Mouse (Mus musculus) intestine, postnatal 0 days (tissue): Measurements from ENCODE around the gene Satb2. TPM values are rescaled to one million over a fixed set of nuclear protein-coding genes. Genes with fewer than 3 reads are reported as not detected.
"Not testable (repeated sequence)": the region's sequence is repeated elsewhere in the genome, so short reads cannot be mapped to it uniquely, and the experiment has no call there.

ENCODE experiments used
- ATAC-seq: fragments of 200-750 bp; cut with Nextera tagmentation; 2 replicates; pipeline ENCODE4 v1.8.0; 2017; ENCODE audit warnings: mild to moderate bottlenecking, moderate TSS enrichment, moderate library complexity
- H3K27ac ChIP-seq: fragments of 300-500 bp; sonication (generic); 2 replicates; pipeline ENCODE4 v1.5.1; 2014; ENCODE audit warnings: mild to moderate bottlenecking, low read depth, low read length, moderate library complexity
- H3K27me3 ChIP-seq: fragments of 300-500 bp; sonication (generic); replicated peaks from 2 replicates; pipeline ENCODE4 v1.6.1; 2014; ENCODE audit warnings: low read length, mixed read lengths; ENCODE audit not compliant: control insufficient read depth, insufficient read depth
- H3K36me3 ChIP-seq: fragments of 300-500 bp; sonication (generic); 2 replicates; pipeline ENCODE4 v1.6.1; 2014; ENCODE audit warnings: mild to moderate bottlenecking, moderate library complexity; ENCODE audit not compliant: control insufficient read depth, insufficient read depth
- H3K4me1 ChIP-seq: fragments of 300-500 bp; sonication (generic); replicated peaks from 2 replicates; pipeline ENCODE4 v1.6.1; 2014; ENCODE audit warnings: antibody characterized with exemption, low read length, mixed read lengths; ENCODE audit not compliant: control insufficient read depth, insufficient read depth
- H3K4me2 ChIP-seq: fragments of 300-500 bp; sonication (generic); replicated peaks from 2 replicates; pipeline ENCODE4 v1.6.1; 2014; ENCODE audit warnings: low read depth, mild to moderate bottlenecking, moderate library complexity
- H3K4me3 ChIP-seq: fragments of 300-500 bp; sonication (generic); 2 replicates; pipeline ENCODE4 v1.5.1; 2014; ENCODE audit warnings: low read depth, low read length
- H3K9ac ChIP-seq: fragments of 300-500 bp; sonication (generic); 2 replicates; pipeline ENCODE4 v1.6.1; 2014; ENCODE audit warnings: mild to moderate bottlenecking, low read depth, low read length
- H3K9me3 ChIP-seq: fragments of 300-500 bp; sonication (generic); 2 replicates; pipeline ENCODE4 v1.6.1; 2016; ENCODE audit warnings: mixed run types; ENCODE audit not compliant: control insufficient read depth
- CTCF ChIP-seq: sonication (generic); IDR thresholded peaks from 2 replicates; pipeline ENCODE4 v1.5.1; 2016; ENCODE audit warnings: low read depth, mild to moderate bottlenecking, control low read depth, antibody characterized with exemption, moderate library complexity
- WGBS: fragments of 180-500 bp; shearing (Covaris S2); extraction: QIAGEN DNeasy Blood & Tissue Kit; methylation state at CpG from one replicate; pipeline ENCODE4 v1.1.7; 2014; 5-methylcytosine and 5-hydroxymethylcytosine counted together
- polyA plus RNA-seq: library from polyadenylated mRNA; unstranded; fragments of >200 nt; fragmentation: Nextera tagmentation; extraction: Ambion mirVana; gene quantifications from 2 replicates; pipeline ENCODE4 v1.2.1, GENCODE M21; 2015

The Satb2 gene
- polyA plus RNA-seq, 1 experiment from 2014 or later = 2.4 TPM

DNA sequence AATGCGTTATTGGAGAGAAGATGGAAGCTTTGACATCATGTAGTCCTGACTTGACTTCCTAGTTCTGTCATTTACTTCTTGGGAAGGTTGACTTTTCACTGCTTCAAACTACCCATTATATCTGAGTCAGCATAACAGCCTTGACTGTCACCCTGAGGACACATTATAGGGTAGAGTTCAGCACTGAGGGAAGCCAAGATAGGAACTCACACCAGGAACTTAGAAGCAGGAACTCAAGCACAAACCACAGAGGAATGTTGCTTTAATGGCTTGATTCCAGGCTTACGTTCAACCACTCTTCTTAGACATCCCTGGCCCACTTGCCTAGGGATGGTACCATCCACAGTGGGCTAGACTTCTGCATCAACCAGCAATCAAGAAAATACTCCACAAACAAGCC is 188.8 kb downstream of the Satb2 start:
- Histone ChIP-seq H3K27ac (no peak overlapping the region), H3K4me1 (no peaks in the 10 kb centered on the region), H3K4me3 (no peak overlapping the region), H3K36me3 (no peaks in the 10 kb centered on the region), H3K9me3 (no peaks in the 10 kb centered on the region), H3K27me3 (no peaks in the 10 kb centered on the region), H3K4me2 (no peak overlapping the region), H3K9ac (no peak overlapping the region)
- 80% methylated on average over 2 of the region's 2 CpGs for WGBS
- ATAC-seq = no peak
- TF ChIP-seq CTCF = no peak

DNA sequence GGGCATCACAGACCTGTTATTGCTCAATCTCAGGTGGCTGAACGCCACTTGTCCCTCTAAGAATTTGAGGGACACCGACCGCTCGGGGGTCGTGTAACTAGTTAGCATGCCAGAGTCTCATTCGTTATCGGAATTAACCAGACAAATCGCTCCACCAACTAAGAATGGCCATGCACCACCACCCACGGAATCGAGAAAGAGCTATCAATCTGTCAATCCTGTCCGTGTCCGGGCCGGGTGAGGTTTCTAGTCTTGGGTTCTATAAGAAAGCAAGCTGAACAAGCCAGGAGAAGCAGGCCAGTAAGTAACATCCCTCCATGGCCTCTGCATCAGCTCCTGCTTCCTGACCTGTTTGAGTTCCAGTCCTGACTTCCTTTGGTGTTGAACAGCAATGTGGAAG is 196.3 kb downstream of the Satb2 start:
- ATAC-seq = peak; percentile 100
- not testable (repeated sequence) for H3K4me3 ChIP-seq, H3K4me2 ChIP-seq, H3K4me1 ChIP-seq, H3K9me3 ChIP-seq, H3K9ac ChIP-seq, H3K27me3 ChIP-seq, H3K27ac ChIP-seq, H3K36me3 ChIP-seq
- 88% methylated on average over 13 of the region's 13 CpGs for WGBS

DNA sequence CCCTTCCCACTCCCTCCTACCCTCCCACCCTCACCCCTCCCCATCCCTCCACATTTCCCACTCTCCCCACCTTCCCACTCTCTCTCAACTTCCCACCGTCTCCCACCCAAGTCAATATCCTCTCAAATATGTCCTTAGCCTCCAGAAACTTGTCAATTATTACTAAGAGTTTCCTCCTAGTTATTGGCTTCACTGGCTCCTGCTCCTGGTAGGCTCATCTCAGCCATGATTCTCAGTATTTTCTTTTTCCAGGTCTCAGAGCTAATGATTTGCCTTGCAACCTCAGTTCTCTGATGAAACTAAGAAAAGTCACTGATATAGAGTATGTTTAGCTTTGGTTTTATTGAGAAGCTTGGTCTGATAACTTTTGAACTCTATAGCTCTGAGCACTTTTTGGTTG is 214.2 kb downstream of the Satb2 start:
- Histone ChIP-seq H3K9ac (no peak overlapping the region), H3K27me3 (no peaks in the 10 kb centered on the region), H3K4me2 (no peak overlapping the region), H3K27ac (no peak overlapping the region), H3K9me3 (no peaks in the 10 kb centered on the region), H3K4me1 (no peaks in the 10 kb centered on the region), H3K36me3 (no peaks in the 10 kb centered on the region), H3K4me3 (no peak overlapping the region)
- no peak for TF ChIP-seq CTCF
- ATAC-seq = no peak
- 72% methylated on average over 1 of the region's 1 CpGs for WGBS

DNA sequence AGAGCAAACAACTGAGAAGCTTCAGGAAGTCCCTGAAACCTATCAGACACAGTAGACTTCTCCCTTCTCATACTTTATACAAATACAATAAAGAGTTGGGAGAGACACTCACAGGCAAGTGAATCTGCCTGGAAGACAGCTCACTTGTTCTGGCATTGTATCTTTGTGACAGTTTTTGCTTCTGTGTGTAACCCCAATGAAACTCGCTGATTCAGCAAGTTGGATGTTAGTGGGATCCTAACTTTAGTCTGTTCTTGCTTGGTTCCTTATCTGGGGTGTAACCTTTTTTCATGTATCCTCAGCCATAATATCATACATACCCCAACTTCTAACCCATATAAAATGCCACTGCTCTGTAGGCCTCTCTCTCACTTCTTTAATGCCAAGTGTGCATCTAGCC is 216.9 kb downstream of the Satb2 start:
- ATAC-seq = no peak
- Histone ChIP-seq H3K9me3 (no peaks in the 10 kb centered on the region), H3K27me3 (no peaks in the 10 kb centered on the region), H3K4me3 (no peak overlapping the region), H3K36me3 (no peaks in the 10 kb centered on the region), H3K4me1 (no peaks in the 10 kb centered on the region), H3K27ac (no peak overlapping the region), H3K9ac (no peak overlapping the region), H3K4me2 (no peak overlapping the region)
- no peak for TF ChIP-seq CTCF
- WGBS = 95% methylated on average over 1 of the region's 1 CpGs

GRCm38 (mm10) chr1:56753283-56753682 is 225.2 kb downstream of the Satb2 start:
- H3K4me1 ChIP-seq = no peaks in the 10 kb centered on the region

DNA sequence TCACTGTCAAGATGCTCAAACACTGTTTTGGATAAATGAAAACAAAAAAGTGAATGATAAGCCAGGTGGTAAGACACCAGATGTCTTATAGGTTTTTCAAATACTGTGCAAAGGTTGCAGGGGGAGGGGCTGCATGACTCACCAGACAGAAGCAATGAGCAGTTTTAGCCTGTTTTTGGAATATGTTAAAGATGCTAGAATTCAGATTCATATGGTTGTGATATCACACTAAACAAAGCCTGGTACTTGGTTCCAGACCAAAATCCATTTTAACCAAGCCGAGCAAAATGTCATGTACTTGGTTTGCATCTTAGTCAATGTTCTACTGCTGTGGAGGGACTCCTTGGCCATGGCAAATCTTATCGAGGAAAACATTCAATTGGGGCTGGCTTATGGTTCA is 227.8 kb downstream of the Satb2 start:
- TF ChIP-seq CTCF = no peak
- no peak overlapping the region for H3K4me3 ChIP-seq
- 86% methylated on average over 2 of the region's 2 CpGs for WGBS

More at GRCm38 (mm10) chr1:56753283-56753682, 225.2 kb downstream of the Satb2 start:
- H3K27ac ChIP-seq = no peak overlapping the region
- TF ChIP-seq CTCF = peak; percentile 28; the same call in 1 of the 2 replicates
- ATAC-seq = no peak
- H3K36me3 ChIP-seq = no peaks in the 10 kb centered on the region
- 55% methylated on average over 1 of the region's 1 CpGs for WGBS
- no peaks in the 10 kb centered on the region for H3K9me3 ChIP-seq
- H3K9ac ChIP-seq = no peak overlapping the region
- no peak overlapping the region for H3K4me2 ChIP-seq
- H3K27me3 ChIP-seq = no peaks in the 10 kb centered on the region
- H3K4me3 ChIP-seq = no peak overlapping the region

DNA sequence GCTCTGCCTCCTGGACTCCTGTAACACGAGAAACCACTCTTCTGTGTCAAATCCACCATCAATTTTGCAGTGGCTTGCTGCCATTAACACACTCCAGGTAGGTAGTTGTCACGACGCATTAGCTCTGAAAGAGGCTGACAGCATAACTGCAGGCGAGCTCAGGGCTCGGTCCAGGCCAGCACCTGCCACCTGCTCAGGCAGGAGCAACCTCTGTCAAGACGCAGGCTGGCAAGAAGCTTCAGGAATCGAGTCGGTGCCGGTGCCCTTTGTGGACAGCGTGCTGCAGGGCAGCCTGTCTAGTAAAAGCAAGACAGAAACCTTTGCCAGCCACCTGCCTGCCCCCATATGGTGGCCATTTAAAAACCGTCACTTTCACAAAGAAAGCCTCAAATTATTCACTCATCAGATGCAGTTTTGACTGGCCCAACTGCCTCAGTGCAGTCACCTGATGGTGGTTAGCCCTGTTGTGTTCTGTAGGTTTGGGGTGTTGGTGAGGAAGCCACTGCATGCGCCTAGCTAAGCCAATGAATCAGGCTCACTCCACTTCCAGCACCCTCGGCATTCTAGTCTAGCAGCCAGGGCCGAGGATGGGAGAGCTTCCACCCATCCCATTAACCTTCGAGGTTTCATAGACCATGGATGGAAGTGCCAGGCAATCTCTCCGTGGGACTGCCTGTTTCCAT is 228.7 kb downstream of the Satb2 start:
- no peak overlapping the region for H3K27ac ChIP-seq
- no peak overlapping the region for H3K4me2 ChIP-seq
- no peak overlapping the region for H3K9ac ChIP-seq
- no peak overlapping the region for H3K4me3 ChIP-seq
- ATAC-seq = no peak
- no peaks in the 10 kb centered on the region for H3K9me3 ChIP-seq
- no peak for TF ChIP-seq CTCF
- no peaks in the 10 kb centered on the region for H3K36me3 ChIP-seq
- H3K27me3 ChIP-seq = no peaks in the 10 kb centered on the region
- H3K4me1 ChIP-seq = no peaks in the 10 kb centered on the region
- 86% methylated on average over 16 of the region's 16 CpGs for WGBS

More for the DNA sequence above, 227.8 kb downstream of the Satb2 start:
- Histone ChIP-seq H3K4me1 (no peaks in the 10 kb centered on the region), H3K9ac (no peak overlapping the region), H3K4me2 (no peak overlapping the region), H3K36me3 (no peaks in the 10 kb centered on the region), H3K27ac (no peak overlapping the region), H3K27me3 (no peaks in the 10 kb centered on the region), H3K9me3 (no peaks in the 10 kb centered on the region)
- no peak for ATAC-seq
